Mouse (Mus musculus) midbrain, embryonic 15.5 days (tissue): ENCODE measurements around the gene Synj2. TPM values are rescaled to one million over a fixed set of nuclear protein-coding genes. Genes with fewer than 3 reads are reported as not detected.

Experiments
- ATAC-seq: fragments of 200-750 bp; cut with Nextera tagmentation; replicated peaks from 2 replicates; pipeline ENCODE4 v1.8.0; 2017; ENCODE audit warnings: moderate TSS enrichment
- H3K27ac ChIP-seq: fragments of 300-500 bp; sonication (generic); 2 replicates; pipeline ENCODE4 v1.5.1; 2015; ENCODE audit warnings: mild to moderate bottlenecking, inconsistent platforms
- H3K27me3 ChIP-seq: fragments of 300-500 bp; sonication (generic); replicated peaks from 2 replicates; pipeline ENCODE4 v1.6.1; 2015; ENCODE audit warnings: inconsistent platforms
- H3K36me3 ChIP-seq: fragments of 300-500 bp; sonication (generic); replicated peaks from 2 replicates; pipeline ENCODE4 v1.6.1; 2015; ENCODE audit warnings: inconsistent platforms
- H3K4me1 ChIP-seq: fragments of 300-500 bp; sonication (generic); 2 replicates; pipeline ENCODE4 v1.6.1; 2015; ENCODE audit warnings: inconsistent platforms
- H3K4me2 ChIP-seq: fragments of 300-500 bp; sonication (generic); 2 replicates; pipeline ENCODE4 v1.6.1; 2015; ENCODE audit warnings: inconsistent platforms, mild to moderate bottlenecking, moderate library complexity
- H3K4me3 ChIP-seq: fragments of 300-500 bp; sonication (generic); 2 replicates; pipeline ENCODE4 v1.5.1; 2015; ENCODE audit warnings: mild to moderate bottlenecking, inconsistent platforms
- H3K9ac ChIP-seq: fragments of 300-500 bp; sonication (generic); 2 replicates; pipeline ENCODE4 v1.6.1; 2015; ENCODE audit warnings: mild to moderate bottlenecking, inconsistent platforms
- H3K9me3 ChIP-seq: fragments of 300-500 bp; sonication (generic); 2 replicates; pipeline ENCODE4 v1.6.1; 2016; ENCODE audit warnings: inconsistent platforms
- WGBS: fragments of 180-500 bp; shearing (Covaris S2); methylation state at CpG from one replicate; pipeline ENCODE4 v1.1.7; 2015; ENCODE audit warnings: mixed read lengths; 5-methylcytosine and 5-hydroxymethylcytosine counted together
- polyA plus RNA-seq: library from polyadenylated mRNA; unstranded; fragments of >200 nt; fragmentation: Nextera tagmentation; extraction: Ambion mirVana; gene quantifications from 2 replicates; pipeline ENCODE4 v1.2.1, GENCODE M21; 2015

Synj2 gene
- polyA plus RNA-seq, 1 experiment from 2014 or later: 0.86 TPM

DNA sequence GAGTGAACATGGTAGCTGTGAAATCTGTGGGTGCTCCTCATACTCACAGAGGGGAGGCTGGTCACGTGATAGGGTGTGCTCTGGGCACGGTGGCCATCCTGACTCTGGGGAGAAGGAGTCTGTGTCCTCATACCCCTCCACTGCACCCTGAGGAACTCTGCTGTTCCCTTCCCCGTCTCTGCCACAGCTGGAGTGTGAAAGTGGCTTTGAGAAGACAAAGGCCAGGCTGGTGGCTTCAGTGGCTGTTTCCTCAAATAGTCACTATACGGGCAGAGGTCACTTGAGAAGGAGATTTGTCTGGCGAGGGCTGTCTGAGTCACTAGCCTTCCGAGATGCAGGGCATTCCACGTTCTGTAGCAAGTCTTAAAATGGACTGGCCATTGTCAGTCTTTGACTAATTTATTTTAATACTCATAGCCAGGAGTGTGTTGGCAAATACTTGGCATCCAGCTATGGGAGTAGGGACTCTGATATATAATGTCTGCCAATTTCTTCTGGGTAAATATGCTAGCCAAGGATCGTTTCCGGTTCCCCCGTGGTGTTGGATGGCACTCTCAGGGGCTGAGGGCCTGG is 37.5 kb downstream of the Synj2 start:
- no peak for ATAC-seq
- Histone ChIP-seq H3K36me3 (no peaks in the 10 kb centered on the region), H3K27ac (no peak overlapping the region), H3K27me3 (no peaks in the 10 kb centered on the region), H3K4me3 (no peak overlapping the region), H3K9me3 (no peaks in the 10 kb centered on the region), H3K4me2 (no peak overlapping the region), H3K9ac (no peak overlapping the region), H3K4me1 (peaks cover 15% of the 10 kb centered on the region; the same call in 1 of the 2 replicates)
- 82% methylated on average over 10 of the region's 10 CpGs for WGBS

DNA sequence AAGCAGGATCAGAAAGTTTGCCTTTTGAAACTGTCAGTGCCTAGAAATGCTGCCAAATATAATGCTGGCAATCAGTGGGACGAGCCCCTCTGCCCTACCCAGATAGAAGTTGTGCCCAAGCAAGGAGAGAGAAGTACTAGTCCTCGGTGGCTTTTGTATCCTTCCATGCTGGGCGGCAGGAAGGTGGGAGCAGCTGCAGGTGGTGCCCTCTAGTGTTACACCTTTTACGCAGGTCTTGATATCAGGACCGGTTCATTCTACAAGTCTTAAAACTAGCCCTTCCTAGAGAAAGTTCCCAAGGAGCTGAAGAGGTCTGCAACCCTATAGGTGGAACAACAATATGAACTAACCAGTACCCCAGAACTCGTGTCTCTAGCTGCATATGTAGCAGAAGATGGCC is 39.8 kb downstream of the Synj2 start:
- peaks cover 9% of the 10 kb centered on the region; the same call in 1 of the 2 replicates for H3K4me1 ChIP-seq
- H3K27ac ChIP-seq: no peak overlapping the region
- 42% methylated on average over 6 of the region's 6 CpGs for WGBS
- no peak overlapping the region for H3K9ac ChIP-seq
- no peaks in the 10 kb centered on the region for H3K9me3 ChIP-seq
- no peaks in the 10 kb centered on the region for H3K27me3 ChIP-seq
- H3K4me2 ChIP-seq: no peak overlapping the region
- ATAC-seq: no peak
- H3K36me3 ChIP-seq: no peaks in the 10 kb centered on the region
- no peak overlapping the region for H3K4me3 ChIP-seq

DNA sequence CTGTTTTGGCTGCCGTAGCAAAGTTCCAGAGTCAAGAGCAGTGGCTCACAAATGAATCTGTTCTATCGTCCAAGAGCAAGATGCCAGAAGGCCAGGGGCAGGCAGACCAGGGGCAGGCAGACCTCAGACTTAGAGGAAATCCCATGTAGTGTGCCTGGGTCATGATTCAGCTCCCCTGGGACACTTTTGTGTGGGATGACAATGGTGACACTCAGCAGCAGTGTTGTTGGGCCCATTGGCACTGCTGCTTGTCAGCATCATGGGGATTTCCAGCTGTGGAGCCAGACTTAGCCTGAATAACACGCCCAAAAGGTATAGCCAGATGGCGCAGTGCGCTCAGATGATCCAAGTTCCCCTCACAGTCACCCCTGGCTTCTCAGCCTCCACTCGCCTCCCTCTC is 42.1 kb downstream of the Synj2 start:
- Histone ChIP-seq H3K9me3 (no peaks in the 10 kb centered on the region), H3K27me3 (no peaks in the 10 kb centered on the region), H3K4me3 (no peak overlapping the region), H3K9ac (no peak overlapping the region), H3K4me2 (no peak overlapping the region), H3K36me3 (no peaks in the 10 kb centered on the region), H3K27ac (no peak overlapping the region), H3K4me1 (0 out of 2 replicates have a peak, but pooled peaks cover 3% of the 10 kb centered on the region)
- 84% methylated on average over 6 of the region's 6 CpGs for WGBS
- no peak for ATAC-seq

DNA sequence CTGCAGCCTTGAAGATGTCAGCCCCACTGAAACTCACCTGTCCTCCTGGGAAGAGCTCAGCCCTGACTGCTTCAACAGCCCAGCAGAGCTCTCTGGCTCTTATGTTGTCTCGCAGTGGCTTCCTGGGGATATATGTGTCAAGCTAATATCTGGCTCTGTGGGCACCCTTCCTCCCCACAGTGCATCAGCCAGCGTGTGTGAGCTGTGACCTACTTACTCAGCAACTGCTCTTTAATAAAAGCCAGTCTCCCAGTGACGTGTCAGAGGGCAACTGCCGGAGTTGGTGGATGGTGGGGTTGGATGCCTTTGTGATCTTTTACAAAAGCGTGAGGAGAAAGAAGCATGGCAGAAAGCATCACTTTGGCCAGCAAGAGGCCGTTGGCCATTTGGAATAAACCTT is 42.8 kb downstream of the Synj2 start:
- 66% methylated on average over 6 of the region's 6 CpGs for whole genome bisulfite sequencing
- Histone ChIP-seq H3K4me2 (no peak overlapping the region), H3K27ac (no peak overlapping the region), H3K9ac (no peak overlapping the region), H3K4me3 (no peak overlapping the region), H3K4me1 (0 out of 2 replicates have a peak, but pooled peaks cover 4% of the 10 kb centered on the region), H3K36me3 (no peaks in the 10 kb centered on the region), H3K9me3 (no peaks in the 10 kb centered on the region), H3K27me3 (no peaks in the 10 kb centered on the region)
- ATAC-seq: no peak

DNA sequence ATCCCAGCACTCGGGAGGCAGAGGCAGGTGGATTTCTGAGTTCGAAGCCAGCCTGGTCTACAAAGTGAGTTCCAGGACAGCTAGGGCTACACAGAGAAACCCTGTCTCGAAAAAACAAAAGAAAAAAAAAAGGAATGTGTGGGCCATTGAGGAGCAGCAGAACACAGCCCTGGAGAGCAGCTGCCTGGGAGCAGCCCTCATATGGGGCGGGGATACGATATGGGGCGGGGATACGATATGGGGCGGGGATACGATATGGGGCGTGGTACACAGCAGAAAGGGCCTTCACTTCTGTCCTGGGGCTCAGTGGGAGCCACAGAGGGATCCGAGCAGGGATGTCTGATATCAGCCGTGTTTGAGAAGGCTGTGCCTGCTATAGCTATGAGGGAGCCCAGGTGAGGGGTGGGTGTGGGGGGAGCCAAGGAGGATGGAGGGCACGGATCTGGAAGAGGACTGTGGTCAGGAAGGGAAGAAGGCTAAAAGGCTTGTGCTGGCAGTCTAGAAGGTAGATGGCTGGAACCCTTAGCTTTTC is 43.7 kb downstream of the Synj2 start:
- H3K27me3 ChIP-seq: no peaks in the 10 kb centered on the region
- H3K9ac ChIP-seq: no peak overlapping the region
- no peak overlapping the region for H3K27ac ChIP-seq
- no peak overlapping the region for H3K4me2 ChIP-seq
- H3K4me1 ChIP-seq: 0 out of 2 replicates have a peak, but pooled peaks cover 4% of the 10 kb centered on the region
- no peak for ATAC-seq
- no peaks in the 10 kb centered on the region for H3K36me3 ChIP-seq
- 73% methylated on average over 13 of the region's 13 CpGs for WGBS
- H3K9me3 ChIP-seq: no peaks in the 10 kb centered on the region
- no peak overlapping the region for H3K4me3 ChIP-seq

DNA sequence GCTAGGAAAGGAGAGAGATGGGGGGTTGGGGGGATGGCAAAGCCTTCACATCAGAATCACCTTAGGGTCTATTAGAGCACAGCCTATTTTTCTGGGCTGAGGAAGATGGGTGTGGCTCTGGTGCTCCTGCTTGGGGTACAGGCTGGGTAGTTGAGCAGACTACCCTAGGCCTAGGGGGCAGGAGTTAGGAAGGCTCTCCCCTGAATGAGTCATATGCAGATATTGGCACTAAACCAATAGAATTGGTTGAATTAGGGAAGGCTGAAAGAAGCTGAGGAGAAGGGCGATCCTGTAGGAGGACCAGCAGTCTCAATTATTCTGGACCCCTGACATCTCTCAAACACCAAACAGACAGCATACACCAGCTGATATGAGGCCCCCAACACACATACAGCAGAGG is 44.2 kb downstream of the Synj2 start:
- no peak overlapping the region for H3K4me2 ChIP-seq
- H3K9ac ChIP-seq: no peak overlapping the region
- H3K9me3 ChIP-seq: no peaks in the 10 kb centered on the region
- H3K4me3 ChIP-seq: no peak overlapping the region
- H3K27me3 ChIP-seq: no peaks in the 10 kb centered on the region
- no peak overlapping the region for H3K27ac ChIP-seq
- 94% methylated on average over 1 of the region's 1 CpGs for WGBS
- no peak for ATAC-seq
- no peaks in the 10 kb centered on the region for H3K36me3 ChIP-seq
- H3K4me1 ChIP-seq: 0 out of 2 replicates have a peak, but pooled peaks cover 4% of the 10 kb centered on the region

DNA sequence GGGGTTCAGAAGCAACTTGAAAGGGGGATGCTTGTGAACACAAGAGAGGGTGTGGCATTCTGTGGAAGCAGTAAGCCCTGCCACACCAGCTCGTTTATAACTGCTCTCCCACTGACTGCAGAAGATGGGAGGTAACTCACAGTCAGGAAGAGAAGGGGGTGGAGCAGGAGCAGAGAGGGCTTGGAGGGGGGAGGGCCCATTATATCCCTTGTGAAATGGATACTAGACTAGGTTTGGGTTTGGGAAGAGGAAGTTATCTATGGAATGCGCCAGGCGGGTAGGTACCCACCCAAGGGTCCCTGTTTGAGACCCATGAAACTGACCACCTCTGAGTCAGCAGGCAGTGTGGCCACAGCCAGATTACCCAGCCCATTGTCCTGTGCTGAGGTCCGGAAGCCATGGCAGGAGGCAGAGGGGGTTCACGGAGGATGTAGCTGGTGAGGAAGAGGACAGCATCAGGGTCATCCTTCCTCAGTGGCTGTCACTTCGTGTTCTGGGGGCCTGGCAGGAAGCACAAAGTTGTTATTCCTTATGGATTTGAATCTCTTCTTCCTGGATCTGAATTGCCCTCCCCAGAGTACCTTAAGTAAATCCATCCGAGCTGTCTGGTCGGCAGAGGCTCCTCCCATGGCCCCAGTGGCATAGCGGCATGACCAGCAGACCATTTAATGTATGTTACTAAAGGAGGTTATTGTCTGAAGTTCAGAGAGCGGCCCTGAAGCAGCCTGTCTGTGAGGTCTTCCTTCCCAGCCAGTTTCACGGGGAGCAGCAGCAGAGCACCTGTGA is 46.4 kb downstream of the Synj2 start:
- H3K9ac ChIP-seq: no peak overlapping the region
- no peaks in the 10 kb centered on the region for H3K36me3 ChIP-seq
- H3K4me2 ChIP-seq: no peak overlapping the region
- H3K27ac ChIP-seq: no peak overlapping the region
- ATAC-seq: no peak
- H3K4me3 ChIP-seq: no peak overlapping the region
- no peaks in the 10 kb centered on the region for H3K9me3 ChIP-seq
- no peaks in the 10 kb centered on the region for H3K27me3 ChIP-seq
- H3K4me1 ChIP-seq: 0 out of 2 replicates have a peak, but pooled peaks cover 4% of the 10 kb centered on the region
- 42% methylated on average over 11 of the region's 11 CpGs for WGBS

DNA sequence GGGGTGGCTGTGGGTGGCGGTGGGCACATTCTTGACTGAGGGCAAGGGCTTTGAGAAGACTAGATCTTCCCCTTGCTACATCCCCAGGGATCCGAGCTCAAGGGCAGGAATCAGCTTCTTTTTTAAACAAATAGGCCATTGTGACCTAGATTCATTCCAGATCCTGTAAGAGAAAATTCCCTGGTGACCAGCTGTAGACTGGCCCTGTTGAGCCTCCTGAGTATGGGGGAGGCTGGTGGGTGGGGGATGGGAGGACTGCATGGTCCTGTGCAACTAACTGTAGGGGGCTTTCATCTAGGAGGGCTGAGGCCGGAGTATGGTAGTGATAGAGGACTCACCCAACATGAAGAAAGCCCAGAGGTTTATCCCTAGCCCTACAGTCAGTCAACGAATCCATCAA is 47.0 kb downstream of the Synj2 start:
- WGBS: 51% methylated on average over 4 of the region's 4 CpGs
- Histone ChIP-seq H3K9me3 (no peaks in the 10 kb centered on the region), H3K9ac (no peak overlapping the region), H3K4me2 (no peak overlapping the region), H3K27me3 (no peaks in the 10 kb centered on the region), H3K4me1 (0 out of 2 replicates have a peak, but pooled peaks cover 4% of the 10 kb centered on the region), H3K27ac (no peak overlapping the region), H3K4me3 (no peak overlapping the region), H3K36me3 (no peaks in the 10 kb centered on the region)
- no peak for ATAC-seq

DNA sequence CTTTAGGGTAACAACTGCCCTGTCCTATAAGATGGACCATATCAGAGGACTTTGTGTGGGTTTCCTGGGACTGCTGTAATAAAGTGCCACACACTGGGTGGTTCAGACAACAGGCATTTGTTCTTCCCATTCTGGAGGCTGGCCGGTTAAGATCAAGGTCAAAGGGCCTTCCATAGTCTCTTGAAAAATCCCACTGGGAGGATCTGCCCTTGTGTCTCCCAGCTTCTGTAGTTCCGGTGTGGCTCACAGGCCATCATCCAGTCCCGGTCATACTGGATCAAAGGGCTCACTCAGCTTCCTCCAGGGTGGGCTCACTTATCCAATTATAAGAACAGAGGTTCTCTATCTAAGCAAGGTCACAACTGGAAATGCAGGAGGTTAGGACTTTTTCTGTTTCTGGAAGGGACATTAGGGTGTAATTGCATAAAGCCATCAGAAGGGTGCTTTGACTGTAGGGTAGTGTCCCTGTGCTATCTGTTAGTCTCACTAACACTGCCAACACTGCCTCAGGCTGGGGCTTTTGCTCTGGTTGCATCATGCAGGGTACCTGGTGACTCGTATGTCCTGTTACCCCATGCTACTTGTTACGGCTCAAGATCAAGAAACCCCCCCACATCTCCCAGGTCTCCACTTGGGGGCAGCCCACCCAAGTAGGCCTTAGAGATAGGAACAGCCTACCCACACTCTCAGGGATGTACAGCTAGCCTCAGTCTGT is 51.9 kb downstream of the Synj2 start:
- H3K4me1 ChIP-seq: 0 out of 2 replicates have a peak, but pooled peaks cover 2% of the 10 kb centered on the region
- no peak for ATAC-seq
- no peak overlapping the region for H3K4me3 ChIP-seq
- H3K27ac ChIP-seq: no peak overlapping the region
- H3K9me3 ChIP-seq: no peaks in the 10 kb centered on the region
- no peak overlapping the region for H3K9ac ChIP-seq
- H3K36me3 ChIP-seq: no peaks in the 10 kb centered on the region
- H3K4me2 ChIP-seq: no peak overlapping the region
- 79% methylated on average over 5 of the region's 5 CpGs for WGBS
- H3K27me3 ChIP-seq: no peaks in the 10 kb centered on the region

DNA sequence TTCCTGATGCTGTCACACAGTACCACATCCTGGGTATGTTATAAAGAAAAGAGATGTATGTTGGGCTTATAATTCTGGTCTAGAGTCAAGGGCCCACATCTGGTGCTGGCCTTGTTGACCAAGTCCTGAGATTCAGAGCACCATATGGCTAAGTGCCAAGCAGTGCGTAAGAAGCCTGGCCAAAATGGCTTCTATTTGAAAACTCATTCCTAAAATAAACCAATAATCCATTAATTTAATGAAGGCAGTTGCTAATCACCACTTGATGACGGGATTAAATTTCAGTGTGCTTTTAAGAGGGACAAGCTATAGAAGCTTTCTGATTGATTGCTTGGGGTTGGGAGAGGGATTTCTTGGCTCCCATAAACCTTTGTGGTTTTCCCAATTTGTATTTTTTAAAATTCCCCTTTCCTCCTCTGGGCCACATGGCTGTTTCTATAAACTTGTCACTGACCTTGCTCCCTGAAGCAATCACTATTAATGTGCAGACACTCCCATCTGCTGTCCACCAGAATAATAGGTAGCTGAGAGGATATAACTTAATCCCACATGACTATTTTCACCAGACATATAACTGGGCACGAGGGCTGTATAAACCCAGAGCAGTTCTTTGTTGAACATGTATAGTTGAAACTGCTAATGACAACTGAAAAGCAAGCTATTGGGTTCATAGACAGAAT is 52.6 kb downstream of the Synj2 start:
- no peaks in the 10 kb centered on the region for H3K4me1 ChIP-seq
- no peak overlapping the region for H3K4me2 ChIP-seq
- no peaks in the 10 kb centered on the region for H3K27me3 ChIP-seq
- 72% methylated on average over 3 of the region's 3 CpGs for WGBS
- no peak overlapping the region for H3K27ac ChIP-seq
- no peak overlapping the region for H3K4me3 ChIP-seq
- no peaks in the 10 kb centered on the region for H3K36me3 ChIP-seq
- no peak overlapping the region for H3K9ac ChIP-seq
- no peaks in the 10 kb centered on the region for H3K9me3 ChIP-seq
- no peak for ATAC-seq

DNA sequence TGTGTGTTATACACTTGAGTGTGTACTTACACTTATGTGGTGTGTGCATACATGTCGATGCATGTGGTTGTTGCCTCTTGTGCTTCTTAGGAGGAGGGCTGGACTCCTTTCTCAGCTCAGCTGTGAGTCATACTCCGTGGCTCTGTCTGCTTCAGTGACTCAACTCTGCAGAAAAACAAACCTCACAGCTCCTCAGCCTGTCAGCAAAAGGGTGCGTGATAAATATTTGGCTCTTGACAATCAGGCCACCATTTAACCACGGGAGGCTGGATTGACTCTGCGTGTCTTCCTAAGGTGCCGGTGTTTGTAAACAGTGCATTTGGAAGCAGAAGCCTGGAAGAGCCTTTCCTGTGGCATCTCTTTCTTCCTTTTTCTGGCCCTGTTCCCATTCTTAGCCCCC is 53.5 kb downstream of the Synj2 start:
- Histone ChIP-seq H3K9me3 (no peaks in the 10 kb centered on the region), H3K36me3 (no peaks in the 10 kb centered on the region), H3K9ac (no peak overlapping the region), H3K27ac (no peak overlapping the region), H3K27me3 (no peaks in the 10 kb centered on the region), H3K4me3 (no peak overlapping the region), H3K4me1 (no peaks in the 10 kb centered on the region), H3K4me2 (no peak overlapping the region)
- ATAC-seq: no peak
- 88% methylated on average over 6 of the region's 6 CpGs for WGBS

DNA sequence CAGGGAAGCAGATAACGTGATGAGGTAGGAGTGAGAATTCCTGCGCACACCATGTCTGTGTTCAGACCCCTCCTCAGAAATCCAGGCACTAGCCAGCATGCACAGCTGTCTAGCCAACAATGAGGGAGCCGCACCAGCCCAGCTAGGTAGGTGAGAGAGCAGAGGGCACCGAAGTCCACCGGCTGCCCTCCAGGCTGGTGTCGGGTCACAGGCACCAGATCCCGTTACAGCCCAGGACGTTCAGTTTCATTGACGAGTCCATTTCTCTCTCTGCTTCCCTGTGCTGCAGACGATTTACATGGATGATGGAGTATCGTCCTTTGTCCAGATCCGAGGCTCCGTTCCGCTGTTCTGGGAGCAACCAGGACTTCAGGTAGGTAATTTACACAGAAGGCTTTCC is 55.5 kb downstream of the Synj2 start:
- Histone ChIP-seq H3K9ac (no peak overlapping the region), H3K4me3 (no peak overlapping the region), H3K4me2 (no peak overlapping the region), H3K27ac (no peak overlapping the region), H3K36me3 (no peaks in the 10 kb centered on the region), H3K9me3 (no peaks in the 10 kb centered on the region), H3K27me3 (no peaks in the 10 kb centered on the region), H3K4me1 (no peaks in the 10 kb centered on the region)
- ATAC-seq: no peak
- WGBS: 87% methylated on average over 14 of the region's 14 CpGs
